Mouse (Mus musculus) spleen, adult 2 months (tissue): ENCODE measurements around the gene Rnf40.

Experiments
- CTCF ChIP-seq: fragments of 200-500 bp; IDR thresholded peaks from 2 replicates; pipeline ENCODE4 v1.5.1; 2011; ENCODE audit warnings: mild to moderate bottlenecking, inconsistent platforms; ENCODE audit not compliant: insufficient read depth, insufficient read length, insufficient replicate concordance; ENCODE audit errors: extremely low read depth
- POLR2A ChIP-seq: fragments of 200-500 bp; IDR thresholded peaks from 2 replicates; pipeline ENCODE4 v1.6.1; 2011; ENCODE audit warnings: low read depth, low read length, inconsistent platforms

- TF ChIP-seq POLR2A (no peak), CTCF (no peak)
Measured at GRCm38 (mm10) chr7:127646363-127646762, 57.8 kb downstream of the Rnf40 start.
